Mouse (Mus musculus) stomach, embryonic 16.5 days (tissue): Measurements from ENCODE around the gene Szrd1. TPM values are rescaled to one million over a fixed set of nuclear protein-coding genes. Genes with fewer than 3 reads are reported as not detected.

Source experiments
- ATAC-seq: fragments of 200-750 bp; cut with Nextera tagmentation; 2 replicates; pipeline ENCODE4 v1.8.0; 2017; ENCODE audit warnings: moderate number of reproducible peaks, moderate TSS enrichment; ENCODE audit not compliant: insufficient read depth, low FRiP score
- H3K27ac ChIP-seq: fragments of 300-500 bp; sonication (generic); 2 replicates; pipeline ENCODE4 v1.5.1; 2014; ENCODE audit warnings: low read length
- H3K27me3 ChIP-seq: fragments of 300-500 bp; sonication (generic); 2 replicates; pipeline ENCODE4 v1.6.1; 2014; ENCODE audit warnings: low read length, control low read depth, mixed read lengths; ENCODE audit not compliant: control insufficient read depth, insufficient read depth
- H3K36me3 ChIP-seq: fragments of 300-500 bp; sonication (generic); 2 replicates; pipeline ENCODE4 v1.6.1; 2014; ENCODE audit warnings: low read length; ENCODE audit not compliant: control insufficient read depth, insufficient read depth
- H3K4me1 ChIP-seq: fragments of 300-500 bp; sonication (generic); 2 replicates; pipeline ENCODE4 v1.6.1; 2014; ENCODE audit warnings: low read length, control low read depth, mixed read lengths; ENCODE audit not compliant: control insufficient read depth, insufficient read depth
- H3K4me2 ChIP-seq: fragments of 300-500 bp; sonication (generic); 2 replicates; pipeline ENCODE4 v1.6.1; 2014; ENCODE audit warnings: low read depth, low read length, mixed read lengths
- H3K4me3 ChIP-seq: fragments of 300-500 bp; sonication (generic); replicated peaks from 2 replicates; pipeline ENCODE4 v1.5.1; 2014; ENCODE audit warnings: mild to moderate bottlenecking, low read length
- H3K9ac ChIP-seq: fragments of 300-500 bp; sonication (generic); 2 replicates; pipeline ENCODE4 v1.6.1; 2014; ENCODE audit warnings: low read length
- H3K9me3 ChIP-seq: fragments of 300-500 bp; sonication (generic); replicated peaks from 2 replicates; pipeline ENCODE4 v1.6.1; 2016; ENCODE audit warnings: low read length, control low read depth; ENCODE audit not compliant: control insufficient read depth
- WGBS: fragments of 180-500 bp; shearing (Covaris S2); extraction: QIAGEN DNeasy Blood & Tissue Kit; methylation state at CpG from one replicate; pipeline ENCODE4 v1.1.7; 2014; 5-methylcytosine and 5-hydroxymethylcytosine counted together
- polyA plus RNA-seq: library from polyadenylated mRNA; unstranded; fragments of >200 nt; fragmentation: Nextera tagmentation; extraction: Ambion mirVana; gene quantifications from 2 replicates; pipeline ENCODE4 v1.2.1, GENCODE M21; 2015

Gene Szrd1
- polyA plus RNA-seq, 1 experiment from 2014 or later, result 51.6 TPM

- H3K36me3 ChIP-seq, result peaks cover 26% of the 10 kb centered on the region
These were observed 25.7 kb downstream of the Szrd1 start for GRCm38 (mm10) chr4:141113831-141114230.

GRCm38 (mm10) chr4:141108196-141108732 is 31.3 kb downstream of the Szrd1 start:
- Histone ChIP-seq H3K27me3 (no peaks in the 10 kb centered on the region), H3K27ac (no peak overlapping the region), H3K4me3 (no peak overlapping the region), H3K9me3 (peaks cover 6% of the 10 kb centered on the region; the same call in 1 of the 2 replicates), H3K4me1 (no peaks in the 10 kb centered on the region), H3K4me2 (no peak overlapping the region), H3K36me3 (peaks cover 17% of the 10 kb centered on the region), H3K9ac (no peak overlapping the region)
- ATAC-seq, result no peak
- WGBS, result 27% methylated on average over 10 of the region's 10 CpGs

More at GRCm38 (mm10) chr4:141113831-141114230, 25.7 kb downstream of the Szrd1 start:
- peak; percentile 53 for ATAC-seq
- H3K27me3 ChIP-seq, result no peaks in the 10 kb centered on the region
- peak overlapping the region; percentile 29; the same call in 1 of the 2 replicates for H3K27ac ChIP-seq
- H3K4me3 ChIP-seq, result no peak overlapping the region
- H3K9ac ChIP-seq, result no peak overlapping the region
- no peak overlapping the region for H3K4me2 ChIP-seq
- H3K9me3 ChIP-seq, result peaks cover 6% of the 10 kb centered on the region; the same call in 1 of the 2 replicates
- peaks cover 5% of the 10 kb centered on the region; the same call in 1 of the 2 replicates for H3K4me1 ChIP-seq
- 64% methylated on average over 7 of the region's 7 CpGs for WGBS

- Histone ChIP-seq H3K36me3 (peaks cover 14% of the 10 kb centered on the region), H3K4me2 (no peak overlapping the region), H3K27me3 (no peaks in the 10 kb centered on the region), H3K27ac (no peak overlapping the region), H3K4me1 (no peaks in the 10 kb centered on the region), H3K9me3 (peaks cover 6% of the 10 kb centered on the region; the same call in 1 of the 2 replicates), H3K4me3 (no peak overlapping the region), H3K9ac (no peak overlapping the region)
- no peak for ATAC-seq
- WGBS, result 76% methylated on average over 16 of the region's 16 CpGs
These were observed 32.9 kb downstream of the Szrd1 start for GRCm38 (mm10) chr4:141106526-141107183.

GRCm38 (mm10) chr4:141101855-141102254 is 37.7 kb downstream of the Szrd1 start:
- WGBS, result 64% methylated on average over 6 of the region's 6 CpGs

GRCm38 (mm10) chr4:141101291-141101690 is 38.3 kb downstream of the Szrd1 start:
- no peak overlapping the region for H3K27ac ChIP-seq
- H3K4me1 ChIP-seq, result no peaks in the 10 kb centered on the region
- no peaks in the 10 kb centered on the region for H3K36me3 ChIP-seq
- H3K9me3 ChIP-seq, result no peaks in the 10 kb centered on the region; the same call in 1 of the 2 replicates
- H3K4me2 ChIP-seq, result no peak overlapping the region
- H3K4me3 ChIP-seq, result no peak overlapping the region
- 86% methylated on average over 9 of the region's 9 CpGs for WGBS
- ATAC-seq, result no peak
- no peak overlapping the region for H3K9ac ChIP-seq
- no peaks in the 10 kb centered on the region for H3K27me3 ChIP-seq

More at GRCm38 (mm10) chr4:141101855-141102254, 37.7 kb downstream of the Szrd1 start:
- H3K9me3 ChIP-seq, result no peaks in the 10 kb centered on the region; the same call in 1 of the 2 replicates
- H3K4me2 ChIP-seq, result no peak overlapping the region
- H3K4me1 ChIP-seq, result no peaks in the 10 kb centered on the region
- no peak overlapping the region for H3K9ac ChIP-seq
- no peaks in the 10 kb centered on the region for H3K27me3 ChIP-seq
- H3K27ac ChIP-seq, result no peak overlapping the region
- ATAC-seq, result no peak
- H3K4me3 ChIP-seq, result no peak overlapping the region
- no peaks in the 10 kb centered on the region for H3K36me3 ChIP-seq

GRCm38 (mm10) chr4:141099956-141100355 is 39.6 kb downstream of the Szrd1 start:
- Histone ChIP-seq H3K27me3 (no peaks in the 10 kb centered on the region), H3K9ac (no peak overlapping the region), H3K9me3 (no peaks in the 10 kb centered on the region; the same call in 1 of the 2 replicates), H3K4me2 (no peak overlapping the region), H3K4me3 (no peak overlapping the region), H3K27ac (no peak overlapping the region), H3K36me3 (no peaks in the 10 kb centered on the region), H3K4me1 (no peaks in the 10 kb centered on the region)
- ATAC-seq, result no peak
- WGBS, result 65% methylated on average over 5 of the region's 5 CpGs

- no peak overlapping the region for H3K9ac ChIP-seq
- H3K9me3 ChIP-seq, result no peaks in the 10 kb centered on the region; the same call in 1 of the 2 replicates
- 62% methylated on average over 4 of the region's 4 CpGs for WGBS
- ATAC-seq, result no peak
- H3K4me2 ChIP-seq, result no peak overlapping the region
- no peaks in the 10 kb centered on the region for H3K4me1 ChIP-seq
- no peak overlapping the region for H3K27ac ChIP-seq
- no peak overlapping the region for H3K4me3 ChIP-seq
- no peaks in the 10 kb centered on the region for H3K27me3 ChIP-seq
- H3K36me3 ChIP-seq, result no peaks in the 10 kb centered on the region
These were observed 40.6 kb downstream of the Szrd1 start for GRCm38 (mm10) chr4:141098935-141099334.

GRCm38 (mm10) chr4:141096710-141097109 is 42.9 kb downstream of the Szrd1 start:
- Histone ChIP-seq H3K27ac (no peak overlapping the region), H3K9ac (no peak overlapping the region), H3K36me3 (no peaks in the 10 kb centered on the region), H3K9me3 (no peaks in the 10 kb centered on the region; the same call in 1 of the 2 replicates), H3K4me1 (no peaks in the 10 kb centered on the region), H3K4me2 (no peak overlapping the region), H3K27me3 (no peaks in the 10 kb centered on the region), H3K4me3 (no peak overlapping the region)
- no peak for ATAC-seq
- WGBS, result 18% methylated on average over 9 of the region's 9 CpGs

GRCm38 (mm10) chr4:141095016-141095415 is 44.6 kb downstream of the Szrd1 start:
- ATAC-seq, result no peak
- Histone ChIP-seq H3K9me3 (no peaks in the 10 kb centered on the region), H3K4me3 (no peak overlapping the region), H3K27me3 (no peaks in the 10 kb centered on the region), H3K36me3 (no peaks in the 10 kb centered on the region), H3K27ac (no peak overlapping the region), H3K4me2 (no peak overlapping the region), H3K9ac (no peak overlapping the region), H3K4me1 (no peaks in the 10 kb centered on the region)
- WGBS, result 79% methylated on average over 10 of the region's 10 CpGs
